Mouse (Mus musculus) central nervous system, embryonic 14 days (tissue): ENCODE results near the gene Rbm26. TPM values are rescaled to one million over a fixed set of nuclear protein-coding genes. Genes with fewer than 3 reads are reported as not detected.

Experiments used
- polyA plus RNA-seq: library from polyadenylated mRNA; depleted of rRNA; stranded (reverse); fragments of >200 nt; gene quantifications from 2 replicates; pipeline ENCODE4 v1.2.3, GENCODE M21; 2012; rRNA removed

The Rbm26 gene
- 57.2 and 61.2 TPM in 2 replicates for polyA plus RNA-seq

DNA sequence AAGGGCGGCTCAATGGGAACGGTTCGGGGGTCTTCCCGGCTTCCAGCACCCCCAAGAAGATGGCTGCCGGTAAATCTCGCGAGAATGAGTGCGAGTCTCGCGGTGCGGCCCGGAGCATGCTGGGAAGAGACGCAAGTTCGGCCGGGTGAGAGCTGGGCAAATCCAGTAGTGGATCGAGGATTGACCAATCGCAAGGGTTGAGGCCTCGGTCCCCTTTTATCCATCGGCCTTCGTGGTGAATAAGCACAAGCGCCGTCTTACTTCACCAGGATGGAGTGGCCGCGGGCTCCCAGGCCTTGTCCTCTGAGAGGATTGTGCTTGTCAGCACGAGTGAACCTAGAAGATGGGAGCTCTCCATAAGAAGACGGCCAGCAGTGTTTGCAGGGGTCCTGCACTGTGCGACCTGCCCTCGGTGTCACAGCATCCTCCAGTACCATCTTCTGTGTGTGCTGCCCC, at the start of gene Rbm26:
TSS of gene Rbm26 (minus strand) at position 90 of the 456 bp plus-strand sequence.

Other genes with a start within 250 kb of the Rbm26 start
- 67.3 and 71.4 TPM in 2 replicates for gene Ndfip2, start 81.2 kb upstream of the Rbm26 start, polyA plus RNA-seq